Mouse (Mus musculus) E14TG2a.4 (cell line): ENCODE measurements around the gene Gm21977.
"Not testable (repeated sequence)": the region's sequence is repeated elsewhere in the genome, so short reads cannot be mapped to it uniquely, and the experiment has no call there.

ENCODE experiments used
- H3K27me3 ChIP-seq: 2 replicates; pipeline ENCODE4 v1.6.1; 2014; ENCODE audit warnings: low read length, control low read depth; ENCODE audit not compliant: insufficient read depth
- H3K36me3 ChIP-seq: 2 replicates; pipeline ENCODE4 v1.6.1; 2014; ENCODE audit warnings: low read length, control low read depth; ENCODE audit not compliant: insufficient read depth
- H3K4me1 ChIP-seq: replicated peaks from 2 replicates; pipeline ENCODE4 v1.6.1; 2014; ENCODE audit warnings: low read depth, low read length, control low read depth
- H3K4me3 ChIP-seq: replicated peaks from 2 replicates; pipeline ENCODE4 v1.5.1; 2014; ENCODE audit warnings: mild to moderate bottlenecking, low read length
- H3K9me3 ChIP-seq: 2 replicates; pipeline ENCODE4 v1.6.1; 2014; ENCODE audit warnings: low read length, control low read depth

Gm21977 gene

GRCm38 (mm10) chr14:42853377-42853776 lies at the start of gene Gm21977:
Gene Gm21977 (minus strand): TSS chr14:42853477.
- H3K36me3 ChIP-seq, H3K9me3 ChIP-seq, H3K4me3 ChIP-seq, H3K27me3 ChIP-seq, H3K4me1 ChIP-seq: not testable (repeated sequence)
